Mouse (Mus musculus) forebrain, embryonic 13.5 days (tissue): Measurements from ENCODE around the gene Lrrc8d. TPM values are rescaled to one million over a fixed set of nuclear protein-coding genes. Genes with fewer than 3 reads are reported as not detected.
A peak's percentile ranks its signal among the peaks of the same experiment; 100 is the strongest.

ENCODE experiments used
- ATAC-seq: fragments of 200-750 bp; cut with Nextera tagmentation; 2 replicates; pipeline ENCODE4 v1.8.0; 2017
- H3K27ac ChIP-seq: fragments of 300-500 bp; sonication (generic); 2 replicates; pipeline ENCODE4 v1.5.1; 2015; ENCODE audit warnings: inconsistent platforms, mild to moderate bottlenecking, moderate library complexity
- H3K27me3 ChIP-seq: fragments of 300-500 bp; sonication (generic); 2 replicates; pipeline ENCODE4 v1.6.1; 2015; ENCODE audit warnings: mild to moderate bottlenecking, inconsistent platforms
- H3K36me3 ChIP-seq: fragments of 300-500 bp; sonication (generic); 2 replicates; pipeline ENCODE4 v1.6.1; 2015; ENCODE audit warnings: mild to moderate bottlenecking, inconsistent platforms; ENCODE audit not compliant: poor library complexity, severe bottlenecking
- H3K4me1 ChIP-seq: fragments of 300-500 bp; sonication (generic); 2 replicates; pipeline ENCODE4 v1.6.1; 2015; ENCODE audit warnings: inconsistent platforms
- H3K4me2 ChIP-seq: fragments of 300-500 bp; sonication (generic); 2 replicates; pipeline ENCODE4 v1.6.1; 2015; ENCODE audit warnings: inconsistent platforms, mild to moderate bottlenecking, moderate library complexity
- H3K4me3 ChIP-seq: fragments of 300-500 bp; sonication (generic); 2 replicates; pipeline ENCODE4 v1.5.1; 2015; ENCODE audit warnings: mild to moderate bottlenecking, inconsistent platforms
- H3K9ac ChIP-seq: fragments of 300-500 bp; sonication (generic); 2 replicates; pipeline ENCODE4 v1.6.1; 2015; ENCODE audit warnings: mild to moderate bottlenecking, inconsistent platforms
- H3K9me3 ChIP-seq: fragments of 300-500 bp; sonication (generic); replicated peaks from 2 replicates; pipeline ENCODE4 v1.6.1; 2016; ENCODE audit warnings: inconsistent platforms
- WGBS: fragments of 180-500 bp; shearing (Covaris S2); methylation state at CpG from one replicate; pipeline ENCODE4 v1.1.7; 2015; 5-methylcytosine and 5-hydroxymethylcytosine counted together
- polyA plus RNA-seq: library from polyadenylated mRNA; unstranded; fragments of >200 nt; fragmentation: Nextera tagmentation; extraction: Ambion mirVana; gene quantifications from 2 replicates; pipeline ENCODE4 v1.2.1, GENCODE M21; 2015

Lrrc8d gene
- polyA plus RNA-seq, 1 experiment from 2014 or later, result 27.2 TPM

DNA sequence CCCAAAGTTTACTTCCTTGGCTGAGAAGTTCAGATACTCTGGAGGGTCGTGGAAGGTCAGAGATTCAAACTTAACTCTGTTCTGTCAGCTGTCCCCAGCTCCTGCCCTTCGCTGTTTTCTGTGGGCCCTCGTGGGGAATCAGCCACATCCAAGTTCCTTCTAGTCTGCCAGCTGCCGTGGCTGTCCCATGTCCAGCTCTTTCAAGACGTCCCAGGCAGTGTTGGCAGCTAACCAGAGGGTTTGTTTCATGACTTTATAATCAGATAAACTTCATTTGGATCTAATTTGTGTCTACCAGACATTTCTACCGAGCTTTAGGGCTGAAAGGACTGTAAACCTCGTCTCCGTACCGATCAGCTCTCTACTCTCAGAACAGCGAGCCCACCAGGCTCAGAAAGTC is 87.8 kb downstream of the Lrrc8d start:
- Histone ChIP-seq H3K4me2 (no peak overlapping the region), H3K27me3 (no peaks in the 10 kb centered on the region), H3K4me1 (peaks cover 42% of the 10 kb centered on the region), H3K9ac (no peak overlapping the region), H3K27ac (peak overlapping the region; percentile 2; the same call in 1 of the 2 replicates), H3K9me3 (no peaks in the 10 kb centered on the region), H3K4me3 (no peak overlapping the region), H3K36me3 (no peaks in the 10 kb centered on the region)
- WGBS, result 65% methylated on average over 10 of the region's 10 CpGs
- ATAC-seq, result no peak

DNA sequence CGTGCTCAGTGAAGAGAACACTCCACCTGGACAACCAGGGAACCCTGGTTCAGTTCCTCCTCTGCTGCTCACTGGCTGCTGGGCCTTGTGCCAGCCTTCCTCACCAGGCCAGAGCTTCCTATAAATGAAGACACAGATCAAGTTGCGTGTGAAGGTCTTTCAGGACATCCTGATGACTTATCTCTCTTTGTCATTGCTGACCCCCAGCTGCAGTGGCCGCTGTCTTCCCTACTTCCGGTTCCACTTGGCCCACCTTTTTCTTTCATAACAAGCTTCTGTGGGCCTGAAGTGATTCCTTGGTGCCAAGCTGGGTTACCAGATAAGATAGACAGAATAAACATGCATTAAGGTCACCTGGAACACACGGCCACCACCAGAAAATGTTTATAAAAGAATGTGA is 90.0 kb downstream of the Lrrc8d start:
- H3K4me2 ChIP-seq, result no peak overlapping the region
- no peaks in the 10 kb centered on the region for H3K27me3 ChIP-seq
- no peaks in the 10 kb centered on the region for H3K9me3 ChIP-seq
- H3K4me3 ChIP-seq, result no peak overlapping the region
- H3K4me1 ChIP-seq, result peaks cover 54% of the 10 kb centered on the region
- H3K9ac ChIP-seq, result no peak overlapping the region
- WGBS, result 88% methylated on average over 5 of the region's 5 CpGs
- no peak for ATAC-seq
- no peaks in the 10 kb centered on the region for H3K36me3 ChIP-seq
- H3K27ac ChIP-seq, result no peak overlapping the region

DNA sequence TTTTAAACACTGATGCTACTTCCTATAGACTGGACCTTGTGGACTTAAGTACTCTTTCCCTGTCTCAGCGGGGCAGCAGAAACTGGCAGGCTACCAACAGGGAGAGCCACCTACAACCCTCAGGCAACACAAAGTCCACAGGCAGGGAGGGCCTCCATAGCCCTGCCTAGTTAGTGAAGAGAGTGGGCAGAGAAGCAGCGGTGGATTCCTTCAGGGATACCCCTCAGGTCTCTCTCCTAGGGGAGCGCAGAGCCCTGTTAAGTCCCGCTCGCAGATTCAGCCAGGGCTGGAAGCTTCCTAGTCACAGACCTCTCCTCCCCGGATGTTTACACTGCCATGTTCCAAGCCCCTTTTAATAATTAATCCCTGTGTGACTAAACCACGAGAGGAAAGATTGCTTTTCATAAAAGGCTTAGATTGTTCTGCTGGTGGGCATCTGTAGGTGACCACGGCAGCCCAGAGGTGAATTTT is 92.6 kb downstream of the Lrrc8d start:
- H3K27me3 ChIP-seq, result no peaks in the 10 kb centered on the region
- H3K4me1 ChIP-seq, result peaks cover 38% of the 10 kb centered on the region
- H3K9ac ChIP-seq, result peak overlapping the region; percentile 56
- WGBS, result 22% methylated on average over 8 of the region's 8 CpGs
- no peaks in the 10 kb centered on the region for H3K36me3 ChIP-seq
- no peaks in the 10 kb centered on the region for H3K9me3 ChIP-seq
- H3K4me3 ChIP-seq, result no peak overlapping the region
- peak overlapping the region; percentile 33 for H3K4me2 ChIP-seq
- peak overlapping the region; percentile 26 for H3K27ac ChIP-seq
- ATAC-seq, result peak; percentile 29; the same call in 1 of the 2 replicates

DNA sequence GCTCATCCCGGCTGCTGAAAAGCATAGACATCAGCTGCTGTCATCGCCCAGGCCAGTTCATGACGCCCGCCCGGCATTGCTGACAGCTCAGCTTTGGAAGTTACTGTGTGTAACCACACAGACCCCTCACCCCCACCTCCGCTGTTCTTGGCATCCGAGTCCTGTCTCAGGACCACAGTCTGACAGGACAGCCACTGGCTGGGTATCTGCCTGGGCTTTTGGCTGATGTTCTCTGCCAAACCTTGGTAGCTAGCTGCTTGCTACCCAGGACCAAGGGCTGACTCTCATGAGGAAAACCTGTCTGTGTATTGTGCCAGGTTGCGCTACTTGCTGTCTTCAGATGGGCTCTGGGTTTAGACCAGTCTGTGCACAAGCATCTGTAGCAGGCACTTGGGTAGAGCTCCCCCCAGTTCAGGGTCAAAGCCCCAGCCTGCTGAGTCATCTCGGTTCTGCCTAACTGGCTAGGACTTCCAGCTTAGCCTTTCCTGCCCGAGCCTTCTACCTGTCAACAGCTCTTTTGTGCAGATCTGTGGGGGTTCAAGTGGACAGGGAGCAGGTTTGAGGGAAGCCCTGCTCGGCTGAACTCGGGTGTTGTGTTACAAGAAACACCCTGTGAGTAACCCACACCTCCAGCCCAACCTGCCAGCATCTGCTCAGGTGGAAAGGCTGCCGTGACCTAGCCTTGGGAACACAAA is 93.2 kb downstream of the Lrrc8d start:
- peak; percentile 64 for ATAC-seq
- 31% methylated on average over 13 of the region's 13 CpGs for WGBS
- H3K4me1 ChIP-seq, result peaks cover 32% of the 10 kb centered on the region

DNA sequence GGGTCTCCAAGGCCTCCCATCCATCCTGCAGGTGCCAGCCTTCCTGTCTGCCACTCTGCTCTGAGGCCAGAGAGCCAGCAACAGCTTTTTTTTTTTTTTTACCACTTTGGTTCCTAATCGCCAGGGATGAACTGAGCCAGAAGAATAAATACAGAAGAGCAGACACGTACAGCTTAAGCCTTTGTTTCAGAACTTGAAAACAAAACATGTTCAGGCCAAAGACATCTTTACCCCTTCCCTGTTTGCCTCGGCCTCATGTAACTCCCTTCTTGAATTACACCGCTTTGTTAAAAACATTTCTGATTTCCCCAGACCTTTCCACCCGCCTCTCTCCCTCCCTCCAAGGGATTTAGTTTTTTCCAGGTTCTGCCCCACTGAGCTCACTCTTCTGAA is 93.8 kb downstream of the Lrrc8d start:
- H3K27ac ChIP-seq, result peak overlapping the region; percentile 26
- no peak overlapping the region for H3K4me3 ChIP-seq
- H3K4me2 ChIP-seq, result no peak overlapping the region
- H3K27me3 ChIP-seq, result no peaks in the 10 kb centered on the region
- no peaks in the 10 kb centered on the region for H3K36me3 ChIP-seq
- peak overlapping the region; percentile 56; the same call in 1 of the 2 replicates for H3K9ac ChIP-seq
- peaks cover 32% of the 10 kb centered on the region for H3K4me1 ChIP-seq
- ATAC-seq, result no peak; the same call in 1 of the 2 replicates
- H3K9me3 ChIP-seq, result no peaks in the 10 kb centered on the region
- 30% methylated on average over 5 of the region's 5 CpGs for WGBS

More for the DNA sequence above, 93.2 kb downstream of the Lrrc8d start:
- Histone ChIP-seq H3K9ac (peak overlapping the region; percentile 56), H3K9me3 (no peaks in the 10 kb centered on the region), H3K27me3 (no peaks in the 10 kb centered on the region), H3K36me3 (no peaks in the 10 kb centered on the region), H3K4me3 (no peak overlapping the region), H3K27ac (peak overlapping the region; percentile 26), H3K4me2 (peak overlapping the region; percentile 33)

DNA sequence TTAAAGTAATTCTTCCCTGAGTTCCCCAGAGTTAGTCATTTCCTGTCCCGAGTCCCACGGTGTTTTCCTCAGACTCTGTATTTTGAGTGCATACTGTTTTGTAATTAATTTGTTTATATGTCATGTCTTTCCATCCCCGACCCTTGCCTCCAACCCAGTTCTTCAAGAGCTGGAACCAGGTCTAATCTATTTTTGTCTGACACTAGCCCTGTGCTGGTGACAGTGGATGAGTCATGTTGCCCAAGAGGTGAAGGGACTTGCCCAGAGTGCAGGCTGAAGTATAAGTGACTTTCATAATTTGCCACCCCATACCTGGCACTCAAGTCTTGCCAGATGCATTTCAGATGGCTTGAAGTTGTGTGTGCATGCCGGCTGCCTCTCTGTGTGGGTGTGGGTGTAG is 98.7 kb downstream of the Lrrc8d start:
- ATAC-seq, result no peak
- Histone ChIP-seq H3K9me3 (no peaks in the 10 kb centered on the region), H3K4me3 (no peak overlapping the region), H3K9ac (no peak overlapping the region), H3K36me3 (no peaks in the 10 kb centered on the region), H3K27ac (no peak overlapping the region), H3K27me3 (no peaks in the 10 kb centered on the region), H3K4me1 (peaks cover 24% of the 10 kb centered on the region), H3K4me2 (no peak overlapping the region)
- WGBS, result 89% methylated on average over 4 of the region's 4 CpGs

DNA sequence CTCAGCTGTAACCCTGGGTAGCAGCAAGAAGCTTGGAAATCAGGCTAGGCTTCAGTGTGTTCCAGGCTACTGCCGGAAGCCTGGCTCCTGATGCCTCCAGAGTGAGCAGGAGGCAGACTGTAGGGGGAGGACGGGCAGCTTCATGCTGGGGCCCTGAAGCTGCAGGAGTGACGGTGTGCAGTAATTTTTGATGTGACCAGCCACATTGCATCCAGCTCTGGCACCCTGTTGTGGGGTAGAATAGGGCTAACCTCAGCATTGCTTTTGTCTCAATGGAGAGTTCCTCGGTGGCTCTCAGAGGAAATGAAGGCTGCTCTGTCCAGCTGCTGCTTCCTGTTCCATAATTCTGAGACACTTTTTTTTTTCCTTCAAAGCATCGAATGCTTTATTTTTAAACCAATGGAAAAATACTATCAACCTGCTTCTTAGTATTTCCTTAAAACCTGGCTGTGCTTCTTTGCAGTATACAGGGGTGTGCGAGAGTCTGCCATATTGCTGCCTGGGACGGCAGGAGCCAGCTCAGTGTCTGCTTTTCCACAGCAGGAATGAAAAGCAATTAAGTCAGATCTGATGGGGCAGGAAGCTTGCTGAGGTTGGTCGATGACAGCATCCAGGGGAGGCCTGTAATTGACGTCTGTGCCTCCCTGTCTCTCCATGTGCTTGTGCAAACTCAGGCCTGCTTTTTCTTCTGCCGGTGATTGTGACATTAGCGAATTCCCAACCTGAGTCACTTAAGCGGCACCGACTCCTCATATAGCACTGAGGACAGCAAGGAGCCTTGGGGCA is 100.3 kb downstream of the Lrrc8d start:
- 0 out of 2 replicates have a peak overlapping the region, but pooled peaks have one; percentile 13 for H3K4me2 ChIP-seq
- no peaks in the 10 kb centered on the region for H3K36me3 ChIP-seq
- no peak overlapping the region; the same call in 1 of the 2 replicates for H3K9ac ChIP-seq
- ATAC-seq, result peak; percentile 39; the same call in 1 of the 2 replicates
- no peak overlapping the region for H3K4me3 ChIP-seq
- 26% methylated on average over 13 of the region's 13 CpGs for WGBS
- H3K9me3 ChIP-seq, result no peaks in the 10 kb centered on the region
- H3K27me3 ChIP-seq, result no peaks in the 10 kb centered on the region
- peak overlapping the region; percentile 46 for H3K27ac ChIP-seq
- peaks cover 20% of the 10 kb centered on the region for H3K4me1 ChIP-seq

DNA sequence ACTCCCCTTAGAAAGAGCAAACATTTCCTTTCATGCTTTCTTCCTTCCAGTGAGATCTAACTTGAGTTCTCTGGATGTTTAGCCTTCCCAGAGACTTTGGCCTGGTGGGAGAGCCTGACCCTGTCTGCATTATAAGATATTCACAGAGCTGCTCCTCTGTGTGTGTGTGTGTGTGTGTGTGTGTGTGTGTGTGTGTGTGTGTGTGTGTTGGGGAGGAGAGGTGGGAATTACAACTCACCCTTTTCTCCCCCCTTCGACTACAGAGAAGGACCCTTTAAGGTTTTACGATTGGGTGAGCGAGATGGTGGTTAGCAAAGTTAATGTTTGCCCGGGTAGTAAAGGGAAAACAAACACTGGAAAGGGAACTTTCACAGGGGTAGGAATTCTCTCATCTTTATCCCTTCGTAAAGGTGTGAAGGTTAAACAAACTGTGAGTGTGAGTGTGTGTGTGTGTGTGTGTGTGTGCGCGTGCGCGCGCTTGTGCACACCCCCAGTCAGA is 101.3 kb downstream of the Lrrc8d start:
- 88% methylated on average over 10 of the region's 10 CpGs for WGBS
- peaks cover 20% of the 10 kb centered on the region for H3K4me1 ChIP-seq
- H3K4me2 ChIP-seq, result no peak overlapping the region
- H3K27ac ChIP-seq, result no peak overlapping the region
- H3K27me3 ChIP-seq, result no peaks in the 10 kb centered on the region
- no peak overlapping the region for H3K9ac ChIP-seq
- H3K9me3 ChIP-seq, result no peaks in the 10 kb centered on the region
- no peak for ATAC-seq
- H3K36me3 ChIP-seq, result no peaks in the 10 kb centered on the region
- no peak overlapping the region for H3K4me3 ChIP-seq

DNA sequence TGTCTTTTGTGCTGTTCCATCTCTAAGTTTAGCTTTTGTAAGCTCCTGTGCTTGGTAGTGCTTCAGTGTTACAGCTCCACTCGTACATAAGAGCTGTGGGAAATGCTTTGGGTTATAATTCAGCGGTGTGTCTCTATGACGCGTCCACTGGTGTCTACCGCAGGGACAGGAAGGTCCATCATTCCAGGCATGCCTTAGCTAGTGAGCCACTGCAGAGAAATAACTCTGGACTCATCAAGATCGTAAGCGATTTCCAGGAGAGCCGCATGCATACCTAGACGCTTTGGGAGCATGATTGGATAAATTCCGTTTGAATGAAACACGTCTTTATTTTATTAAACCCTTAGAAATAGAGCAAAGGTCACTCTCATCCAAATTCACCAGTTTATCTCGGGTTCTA is 106.2 kb downstream of the Lrrc8d start:
- Histone ChIP-seq H3K4me2 (no peak overlapping the region), H3K9me3 (no peaks in the 10 kb centered on the region), H3K4me1 (peaks cover 4% of the 10 kb centered on the region; the same call in 1 of the 2 replicates), H3K27ac (no peak overlapping the region), H3K36me3 (no peaks in the 10 kb centered on the region), H3K27me3 (no peaks in the 10 kb centered on the region), H3K9ac (no peak overlapping the region), H3K4me3 (no peak overlapping the region)
- 93% methylated on average over 12 of the region's 12 CpGs for WGBS
- no peak for ATAC-seq

DNA sequence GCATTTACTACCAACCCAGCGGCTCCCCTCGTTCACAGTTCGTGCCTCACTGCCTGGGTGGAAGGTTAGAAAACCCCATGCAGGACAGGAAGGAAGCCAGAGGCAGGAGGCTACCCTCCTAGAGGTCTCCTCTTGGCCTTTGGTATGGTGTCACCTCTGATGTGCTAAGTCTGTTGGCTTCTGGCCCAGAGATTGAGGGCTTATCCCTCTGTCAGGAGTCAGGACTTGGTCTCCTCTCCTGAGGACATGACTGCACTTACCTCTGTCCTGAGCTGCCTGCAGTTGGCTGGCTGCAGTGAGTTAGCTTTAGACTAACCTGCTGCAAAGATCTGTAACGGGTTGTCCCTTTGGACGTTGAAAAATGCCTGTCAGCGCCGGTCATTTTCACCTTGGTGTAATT is 107.7 kb downstream of the Lrrc8d start:
- no peak overlapping the region for H3K27ac ChIP-seq
- 85% methylated on average over 7 of the region's 7 CpGs for WGBS
- H3K9me3 ChIP-seq, result peaks cover 6% of the 10 kb centered on the region
- no peak overlapping the region for H3K4me2 ChIP-seq
- no peak overlapping the region for H3K9ac ChIP-seq
- H3K27me3 ChIP-seq, result no peaks in the 10 kb centered on the region
- H3K4me1 ChIP-seq, result no peaks in the 10 kb centered on the region
- H3K36me3 ChIP-seq, result peaks cover 13% of the 10 kb centered on the region
- no peak overlapping the region for H3K4me3 ChIP-seq
- ATAC-seq, result no peak

DNA sequence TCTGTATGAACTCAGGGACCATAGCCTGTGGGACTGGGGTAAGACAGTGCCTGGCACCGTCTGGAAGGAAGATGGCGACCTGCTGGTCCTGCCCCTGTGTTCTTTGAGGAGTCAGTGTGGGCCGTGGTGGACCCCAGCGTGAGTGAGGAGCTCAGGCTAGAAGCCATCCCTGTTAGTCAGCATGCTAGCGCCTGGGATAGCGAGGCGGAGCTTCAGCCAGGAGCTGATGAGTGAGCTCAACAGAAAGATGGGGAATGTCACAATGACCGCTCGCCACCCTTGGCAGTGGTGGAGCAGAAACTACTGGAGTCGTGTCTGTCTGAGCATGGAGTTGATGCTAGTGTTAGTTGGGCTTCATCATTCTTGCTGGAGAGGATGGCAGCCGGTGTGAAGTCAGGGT is 109.3 kb downstream of the Lrrc8d start:
- no peaks in the 10 kb centered on the region for H3K27me3 ChIP-seq
- H3K9me3 ChIP-seq, result peaks cover 17% of the 10 kb centered on the region
- no peaks in the 10 kb centered on the region for H3K4me1 ChIP-seq
- peaks cover 29% of the 10 kb centered on the region for H3K36me3 ChIP-seq
- ATAC-seq, result no peak; the same call in 1 of the 2 replicates
- no peak overlapping the region for H3K4me3 ChIP-seq
- H3K4me2 ChIP-seq, result no peak overlapping the region
- H3K27ac ChIP-seq, result no peak overlapping the region
- H3K9ac ChIP-seq, result no peak overlapping the region
- 89% methylated on average over 11 of the region's 11 CpGs for WGBS

DNA sequence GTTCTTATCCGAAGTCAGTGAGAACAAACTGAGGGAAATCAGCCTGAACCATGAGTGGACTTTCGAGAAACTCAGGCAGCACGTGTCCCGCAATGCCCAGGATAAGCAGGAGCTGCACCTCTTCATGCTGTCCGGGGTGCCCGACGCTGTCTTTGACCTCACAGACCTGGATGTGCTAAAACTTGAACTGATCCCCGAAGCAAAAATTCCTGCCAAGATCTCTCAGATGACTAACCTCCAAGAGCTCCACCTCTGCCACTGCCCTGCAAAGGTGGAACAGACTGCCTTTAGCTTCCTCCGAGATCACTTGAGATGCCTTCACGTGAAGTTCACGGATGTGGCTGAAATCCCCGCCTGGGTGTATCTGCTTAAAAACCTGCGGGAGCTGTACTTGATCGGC is 113.3 kb downstream of the Lrrc8d start:
- Histone ChIP-seq H3K36me3 (peaks cover 41% of the 10 kb centered on the region), H3K4me3 (no peak overlapping the region), H3K4me1 (peaks cover 13% of the 10 kb centered on the region), H3K27ac (no peak overlapping the region), H3K4me2 (no peak overlapping the region), H3K27me3 (no peaks in the 10 kb centered on the region), H3K9me3 (peaks cover 17% of the 10 kb centered on the region), H3K9ac (no peak overlapping the region)
- 97% methylated on average over 14 of the region's 14 CpGs for WGBS
- no peak for ATAC-seq
